Mouse (Mus musculus): ENCODE results near the gene Atp1a4.

GRCm38 (mm10) chr1:172297611-172298537 is 39.7 kb upstream of the Atp1a4 start, which contains the start of gene Atp1a2:
- TF ChIP-seq CTCF (IDR thresholded peaks at IDR 0.05; ENCODE audit: control insufficient read depth, insufficient read depth, low read length) (no peak), POLR2A (IDR thresholded peaks at IDR 0.05; ENCODE audit: borderline replicate concordance, control insufficient read depth, low read depth, low read length) (no peak)

Measured in bone marrow, adult 2 months (tissue).